Mouse (Mus musculus) T-helper 2 cell (primary cell): Measurements from ENCODE around the gene Sbds.

ENCODE experiments used
- in situ Hi-C: fragments of 300-600 bp; cut with MboI, MseI; formaldehyde crosslinking; loops from one replicate; pipeline ENCODE4 v1.15.1; 2025; ENCODE audit warnings: high pct_unique_total_duplicates

Gene Sbds

GRCm38 (mm10) chr5:130204560-130204959, 50.8 kb downstream of the Sbds start:
- in situ Hi-C loops = loop anchor here (25.0 kb wide), 1 partner anchor 467 kb away; the partner anchor contains the start of gene Nipsnap2

- in situ Hi-C loops = loop anchor here (25.0 kb wide), 1 partner anchor 467 kb away; the partner anchor contains the start of gene Nipsnap2
Observed at GRCm38 (mm10) chr5:130203948-130204347, 51.4 kb downstream of the Sbds start.

GRCm38 (mm10) chr5:130200233-130201029, 54.9 kb downstream of the Sbds start:
- in situ Hi-C loops = loop anchor here (25.0 kb wide), 1 partner anchor 463 kb away; the partner anchor contains the start of gene Nipsnap2

- in situ Hi-C loops = no loop called here
Observed at GRCm38 (mm10) chr5:130197981-130198380, 57.3 kb downstream of the Sbds start.

GRCm38 (mm10) chr5:130197454-130197853, 57.9 kb downstream of the Sbds start:
- in situ Hi-C loops = no loop called here

GRCm38 (mm10) chr5:130196307-130196706, 59.0 kb downstream of the Sbds start:
- in situ Hi-C loops = no loop called here
